Mouse (Mus musculus): ENCODE measurements around the gene Nol4l.

GRCm38 (mm10) chr2:153548221-153548923 lies 18.6 kb upstream of the Nol4l start:
- TF ChIP-seq CTCF (IDR thresholded peaks at IDR 0.05; ENCODE audit: low read depth) (no peak), EP300 (IDR thresholded peaks at IDR 0.05; ENCODE audit: low read depth) (no peak)

Data from liver, embryonic 14.5 days (tissue).